Mouse (Mus musculus) MEL (cell line): ENCODE results near the gene Prss44. TPM values are rescaled to one million over a fixed set of nuclear protein-coding genes. Genes with fewer than 3 reads are reported as not detected.

ENCODE experiments used
- DNase-seq: peaks from one replicate; pipeline ENCODE4 v3.0.0; 2011; ENCODE audit warnings: low read depth, low spot score
- H3K27ac ChIP-seq: 2 replicates; pipeline ENCODE4 v1.5.1; 2012; ENCODE audit warnings: low read depth, mild to moderate bottlenecking, control low read depth, low read length, moderate library complexity; ENCODE audit not compliant: control insufficient read depth
- H3K27me3 ChIP-seq, 2 experiments: fragments of 150-350 bp in 1 of 2; sonication (generic) in 1 of 2; 2 replicates each; pipeline ENCODE4 v1.6.1; 2012; ENCODE audit warnings: low read length in 2 of 2, mild to moderate bottlenecking in 2 of 2, improper control_type of control experiment in 1 of 2, moderate library complexity in 1 of 2; ENCODE audit not compliant: insufficient read depth in 2 of 2, control insufficient read depth in 1 of 2
- H3K36me3 ChIP-seq, 2 experiments: 2 replicates each; pipeline ENCODE4 v1.6.1; 2012 to 2014; ENCODE audit warnings: low read length in 2 of 2, improper control_type of control experiment in 1 of 2, inconsistent platforms in 1 of 2, mild to moderate bottlenecking in 1 of 2; ENCODE audit not compliant: insufficient read depth in 2 of 2, control insufficient read depth in 1 of 2
- H3K4me1 ChIP-seq, 2 experiments: fragments of 150-350 bp in 1 of 2; sonication (generic) in 1 of 2; 2 replicates each; pipeline ENCODE4 v1.6.1; 2012; ENCODE audit warnings: low read length in 2 of 2, improper control_type of control experiment in 1 of 2, mild to moderate bottlenecking in 1 of 2; ENCODE audit not compliant: insufficient read depth in 2 of 2, control insufficient read depth in 1 of 2
- H3K4me3 ChIP-seq, 2 experiments: fragments of 150-350 bp in 1 of 2; sonication (generic) in 1 of 2; 2 replicates each; pipeline ENCODE4 v1.5.1; 2012; ENCODE audit warnings: low read depth in 2 of 2, low read length in 2 of 2, mild to moderate bottlenecking in 2 of 2, moderate library complexity in 2 of 2, control low read depth in 1 of 2, improper control_type of control experiment in 1 of 2; ENCODE audit not compliant: control insufficient read depth in 1 of 2, insufficient read depth in 1 of 2
- H3K79me2 ChIP-seq: 2 replicates; pipeline ENCODE4 v1.6.1; 2012; ENCODE audit warnings: mild to moderate bottlenecking, low read length, moderate library complexity; ENCODE audit not compliant: control insufficient read depth, poor library complexity, insufficient read depth
- H3K9ac ChIP-seq: 2 replicates; pipeline ENCODE4 v1.6.1; 2012; ENCODE audit warnings: low read depth, mild to moderate bottlenecking, control low read depth, low read length, moderate library complexity; ENCODE audit not compliant: control insufficient read depth, poor library complexity, severe bottlenecking
- H3K9me3 ChIP-seq: fragments of 150-350 bp; sonication (generic); replicated peaks from 2 replicates; pipeline ENCODE4 v1.6.1; 2012; ENCODE audit warnings: mild to moderate bottlenecking, low read length, improper control_type of control experiment, moderate library complexity; ENCODE audit not compliant: insufficient read depth
- BHLHE40 ChIP-seq: IDR thresholded peaks from 2 replicates; pipeline ENCODE4 v1.6.1; 2012; ENCODE audit warnings: low read depth, mild to moderate bottlenecking, inconsistent platforms, low read length, improper control_type of control experiment, borderline replicate concordance
- CHD1 ChIP-seq: IDR thresholded peaks from 2 replicates; pipeline ENCODE4 v1.6.1; 2012; ENCODE audit warnings: low read depth, mild to moderate bottlenecking, inconsistent platforms, low read length, improper control_type of control experiment
- CHD2 ChIP-seq: IDR thresholded peaks from 2 replicates; pipeline ENCODE4 v1.6.1; 2011; ENCODE audit warnings: low read length, improper control_type of control experiment
- CTCF ChIP-seq, 3 experiments: IDR thresholded peaks in 2 of 3; conservative IDR thresholded peaks in 1 of 3; 2 replicates each; pipeline ENCODE4 v1.5.1; 2011 to 2012; ENCODE audit warnings: low read length in 3 of 3, low read depth in 2 of 3, mild to moderate bottlenecking in 2 of 3, improper control_type of control experiment in 1 of 3, inconsistent platforms in 1 of 3, mixed read lengths in 1 of 3, moderate library complexity in 1 of 3; ENCODE audit not compliant: control insufficient read depth in 1 of 3, insufficient read depth in 1 of 3, poor library complexity in 1 of 3, severe bottlenecking in 1 of 3
- EP300 ChIP-seq, 2 experiments: IDR thresholded peaks; 2 replicates each; pipeline ENCODE4 v1.6.1; 2011; ENCODE audit warnings: improper control_type of control experiment in 2 of 2, low read length in 2 of 2, low read depth in 1 of 2, mild to moderate bottlenecking in 1 of 2
- MAFK ChIP-seq: IDR thresholded peaks from 2 replicates; pipeline ENCODE4 v1.6.1; 2011; ENCODE audit warnings: low read depth, mild to moderate bottlenecking, low read length, improper control_type of control experiment, borderline replicate concordance
- MAX ChIP-seq: IDR thresholded peaks from 2 replicates; pipeline ENCODE4 v1.6.1; 2011; ENCODE audit warnings: low read length, improper control_type of control experiment
- MAZ ChIP-seq: IDR thresholded peaks from 2 replicates; pipeline ENCODE4 v1.6.1; 2012; ENCODE audit warnings: low read depth, mild to moderate bottlenecking, inconsistent platforms, low read length, improper control_type of control experiment
- MXI1 ChIP-seq: IDR thresholded peaks from 2 replicates; pipeline ENCODE4 v1.6.1; 2011; ENCODE audit warnings: mild to moderate bottlenecking, low read depth, low read length, improper control_type of control experiment
- MYB ChIP-seq: IDR thresholded peaks from 2 replicates; pipeline ENCODE4 v1.6.1; 2011; ENCODE audit warnings: mild to moderate bottlenecking, low read depth, low read length, improper control_type of control experiment
- MYC ChIP-seq: IDR thresholded peaks from 2 replicates; pipeline ENCODE4 v1.6.1; 2011; ENCODE audit warnings: low read depth, mild to moderate bottlenecking, low read length, improper control_type of control experiment, moderate library complexity
- NELFE ChIP-seq: IDR thresholded peaks from 2 replicates; pipeline ENCODE4 v1.6.1; 2011; ENCODE audit warnings: low read depth, low read length, improper control_type of control experiment
- NRF1 ChIP-seq: IDR thresholded peaks from 2 replicates; pipeline ENCODE4 v1.6.1; 2014; ENCODE audit warnings: low read depth, mild to moderate bottlenecking, inconsistent platforms, low read length, improper control_type of control experiment, moderate library complexity; ENCODE audit not compliant: poor library complexity, insufficient read depth, severe bottlenecking
- POLR2A ChIP-seq, 2 experiments: IDR thresholded peaks; 2 replicates each; pipeline ENCODE4 v1.6.1; 2011 to 2012; ENCODE audit warnings: low read length in 2 of 2, mild to moderate bottlenecking in 2 of 2, control low read depth in 1 of 2, improper control_type of control experiment in 1 of 2, low read depth in 1 of 2, moderate library complexity in 1 of 2; ENCODE audit not compliant: control insufficient read depth in 1 of 2, insufficient read depth in 1 of 2, poor library complexity in 1 of 2
- POLR2AphosphoS2 ChIP-seq: IDR thresholded peaks from 2 replicates; pipeline ENCODE4 v1.6.1; 2011; ENCODE audit warnings: low read length, improper control_type of control experiment
- SMC3 ChIP-seq: IDR thresholded peaks from 2 replicates; pipeline ENCODE4 v1.6.1; 2011; ENCODE audit warnings: low read depth, low read length, improper control_type of control experiment
- TAL1 ChIP-seq: IDR thresholded peaks from 2 replicates; pipeline ENCODE4 v1.6.1; 2012; ENCODE audit warnings: mild to moderate bottlenecking, inconsistent platforms, low read length, moderate library complexity, mixed read lengths
- TBP ChIP-seq: IDR thresholded peaks from 2 replicates; pipeline ENCODE4 v1.8.0; 2011; ENCODE audit warnings: low read depth, low read length, improper control_type of control experiment
- TCF12 ChIP-seq: IDR thresholded peaks from 2 replicates; pipeline ENCODE4 v1.6.1; 2014; ENCODE audit warnings: low read depth, mild to moderate bottlenecking, inconsistent platforms, low read length, improper control_type of control experiment, moderate library complexity
- USF1 ChIP-seq: IDR thresholded peaks from 2 replicates; pipeline ENCODE4 v1.6.1; 2014; ENCODE audit warnings: low read depth, mild to moderate bottlenecking, inconsistent platforms, low read length, improper control_type of control experiment, moderate library complexity
- USF2 ChIP-seq, 2 experiments: IDR thresholded peaks; 2 replicates each; pipeline ENCODE4 v1.6.1; 2011 to 2012; ENCODE audit warnings: improper control_type of control experiment in 2 of 2, low read length in 2 of 2, borderline replicate concordance in 1 of 2, inconsistent platforms in 1 of 2, low read depth in 1 of 2, mild to moderate bottlenecking in 1 of 2; ENCODE audit not compliant: insufficient read depth in 1 of 2
- ZC3H11A ChIP-seq: IDR thresholded peaks from 2 replicates; pipeline ENCODE4 v1.6.1; 2012; ENCODE audit warnings: low read depth, mild to moderate bottlenecking, inconsistent platforms, low read length, improper control_type of control experiment
- polyA plus RNA-seq, 2 experiments: library from polyadenylated mRNA; stranded (reverse) in 1 of 2; unstranded in 1 of 2; fragments of >175 nt in 1 of 2; fragments of >200 nt in 1 of 2; gene quantifications; 2 replicates each; pipeline versions ENCODE4 v1.2.1 to v1.2.4; 2012; ENCODE audit warnings: low replicate concordance in 2 of 2, low read depth in 1 of 2; ENCODE audit not compliant: insufficient read length in 2 of 2, insufficient read depth in 1 of 2, missing spikeins in 1 of 2
- total RNA-seq: library from RNA; depleted of rRNA; stranded (reverse); fragments of 300-350 nt; gene quantifications from 2 replicates; pipeline ENCODE4 v1.2.3, GENCODE M21; 2012

Gene Prss44
- total and polyA plus RNA-seq, 3 experiments: not detected

DNA sequence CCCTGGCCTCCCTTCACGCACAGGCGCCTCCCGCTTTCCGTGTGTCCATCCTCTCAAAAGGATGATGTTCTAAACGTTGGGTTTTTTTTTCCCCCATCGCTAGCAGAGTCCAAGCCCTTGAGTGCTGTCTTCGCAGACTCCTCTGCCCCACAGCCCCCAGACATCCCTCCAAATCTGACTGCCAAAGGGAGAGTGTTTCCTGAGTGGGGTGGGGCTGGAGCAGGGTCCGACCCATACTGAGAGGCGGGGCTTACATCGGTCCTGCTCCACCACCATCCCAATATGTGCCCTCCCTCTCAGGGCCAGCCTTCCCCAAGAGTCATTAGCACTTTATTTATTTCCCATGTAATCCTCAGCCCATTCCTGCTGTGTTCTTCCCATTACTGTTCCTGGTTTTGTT lies 21.2 kb downstream of the Prss44 start:
- no peak for TF ChIP-seq EP300 (IDR thresholded peaks at IDR 0.05; ENCODE audit: low read depth in 1 of 2, low read length in 2 of 2)
- no peak for TF ChIP-seq USF1
- no peak for TF ChIP-seq NRF1
- no peak for TF ChIP-seq TAL1
- no peak for TF ChIP-seq MAZ
- no peak for TF ChIP-seq CHD2
- TF ChIP-seq MXI1: no peak
- no peak for TF ChIP-seq CTCF (IDR thresholded peaks at IDR 0.05 in 2 of 3, conservative IDR thresholded peaks at IDR 0.05 in 1 of 3; ENCODE audit: control insufficient read depth in 1 of 3, insufficient read depth in 1 of 3, low read depth in 2 of 3, low read length in 3 of 3, poor library complexity in 1 of 3, severe bottlenecking in 1 of 3)
- no peak for TF ChIP-seq TCF12
- TF ChIP-seq SMC3: no peak
- no peak for TF ChIP-seq TBP
- TF ChIP-seq MAFK: no peak
- no peak for TF ChIP-seq USF2 (IDR thresholded peaks at IDR 0.05; ENCODE audit: borderline replicate concordance in 1 of 2, insufficient read depth in 1 of 2, low read depth in 1 of 2, low read length in 2 of 2)
- TF ChIP-seq MYC: no peak
- no peak for TF ChIP-seq MAX
- no peak for TF ChIP-seq ZC3H11A
- Histone ChIP-seq H3K9ac (no peak overlapping the region), H3K36me3 (no peaks in the 10 kb centered on the region), H3K27me3 (no peaks in the 10 kb centered on the region), H3K4me3 (no peak overlapping the region), H3K79me2 (no peaks in the 10 kb centered on the region), H3K27ac (no peak overlapping the region), H3K4me1 (no peaks in the 10 kb centered on the region), H3K9me3 (no peaks in the 10 kb centered on the region)
- no peak for DNase-seq

- Histone ChIP-seq H3K27ac (no peak overlapping the region), H3K4me1 (no peaks in the 10 kb centered on the region), H3K9me3 (no peaks in the 10 kb centered on the region), H3K9ac (no peak overlapping the region), H3K79me2 (no peaks in the 10 kb centered on the region), H3K27me3 (no peaks in the 10 kb centered on the region)
- no peak for DNase-seq
- TF ChIP-seq MXI1 (no peak), BHLHE40 (no peak), MYB (no peak), MYC (no peak), POLR2A (IDR thresholded peaks at IDR 0.05; ENCODE audit: control insufficient read depth in 1 of 2, insufficient read depth in 1 of 2, low read depth in 1 of 2, low read length in 2 of 2, poor library complexity in 1 of 2) (no peak), ZC3H11A (no peak), NELFE (no peak), CHD1 (no peak), NRF1 (no peak), POLR2AphosphoS2 (no peak)
- TF ChIP-seq, all 39 proteins: peak for 0
- H3K4me3 ChIP-seq: no peak overlapping the region
- H3K36me3 ChIP-seq: no peaks in the 10 kb centered on the region
These were observed 22.3 kb downstream of the Prss44 start for GRCm38 (mm10) chr9:110836112-110836511.
